Mouse (Mus musculus) embryonic facial prominence, embryonic 14.5 days (tissue): ENCODE measurements at regions not wholly inside any gene's neighbourhood (a gene's known extent, or its start where the extent isn't known, plus 50 kb on each side); places are given as distances from the start of the nearest gene placed in this dataset.
A peak's percentile ranks its signal among the peaks of the same experiment; 100 is the strongest.

Source experiments
- ATAC-seq: fragments of 200-750 bp; cut with Nextera tagmentation; 2 replicates; pipeline ENCODE4 v1.8.0; 2017; ENCODE audit warnings: low read depth, moderate number of reproducible peaks, moderate TSS enrichment
- DNase-seq: peaks from one replicate; pipeline ENCODE4 v3.0.0-alpha.2; 2015; ENCODE audit warnings: low spot score
- H3K27ac ChIP-seq: fragments of 300-500 bp; sonication (generic); replicated peaks from 2 replicates; pipeline ENCODE4 v1.5.1; 2014; ENCODE audit warnings: low read depth, mild to moderate bottlenecking, low read length, moderate library complexity
- H3K27me3 ChIP-seq: fragments of 300-500 bp; sonication (generic); replicated peaks from 2 replicates; pipeline ENCODE4 v1.6.1; 2014; ENCODE audit warnings: low read length; ENCODE audit not compliant: control insufficient read depth, insufficient read depth
- H3K36me3 ChIP-seq: fragments of 300-500 bp; sonication (generic); 2 replicates; pipeline ENCODE4 v1.6.1; 2014; ENCODE audit warnings: low read length, mixed read lengths; ENCODE audit not compliant: control insufficient read depth, insufficient read depth
- H3K4me1 ChIP-seq: fragments of 300-500 bp; sonication (generic); 2 replicates; pipeline ENCODE4 v1.6.1; 2014; ENCODE audit warnings: antibody characterized with exemption, low read length; ENCODE audit not compliant: control insufficient read depth, insufficient read depth
- H3K4me2 ChIP-seq: fragments of 300-500 bp; sonication (generic); 2 replicates; pipeline ENCODE4 v1.6.1; 2014; ENCODE audit warnings: low read depth, mild to moderate bottlenecking, low read length, moderate library complexity, mixed read lengths
- H3K4me3 ChIP-seq: fragments of 300-500 bp; sonication (generic); 2 replicates; pipeline ENCODE4 v1.5.1; 2014; ENCODE audit warnings: low read depth, mild to moderate bottlenecking, low read length
- H3K9ac ChIP-seq: fragments of 300-500 bp; sonication (generic); 2 replicates; pipeline ENCODE4 v1.6.1; 2014; ENCODE audit warnings: low read depth, mild to moderate bottlenecking, low read length, moderate library complexity, mixed read lengths
- H3K9me3 ChIP-seq: fragments of 300-500 bp; sonication (generic); 2 replicates; pipeline ENCODE4 v1.6.1; 2016; ENCODE audit warnings: low read length; ENCODE audit not compliant: control insufficient read depth
- WGBS: fragments of 180-500 bp; shearing (Covaris S2); extraction: QIAGEN DNeasy Blood & Tissue Kit; methylation state at CpG from one replicate; pipeline ENCODE4 v1.1.7; 2014; 5-methylcytosine and 5-hydroxymethylcytosine counted together

- DNase-seq, result no peak
- H3K9me3 ChIP-seq, result no peaks in the 10 kb centered on the region
- H3K27ac ChIP-seq, result no peak overlapping the region
- H3K27me3 ChIP-seq, result no peaks in the 10 kb centered on the region
- no peak overlapping the region for H3K9ac ChIP-seq
- H3K4me3 ChIP-seq, result no peak overlapping the region
- H3K4me2 ChIP-seq, result no peak overlapping the region
- no peaks in the 10 kb centered on the region for H3K4me1 ChIP-seq
- H3K36me3 ChIP-seq, result no peaks in the 10 kb centered on the region
- WGBS, result 82% methylated on average over 2 of the region's 2 CpGs
- ATAC-seq, result no peak
Measured at GRCm38 (mm10) chr9:23651300-23651699, 428.4 kb downstream of the Bmper start.

GRCm38 (mm10) chr9:23653086-23653485 lies 430.2 kb downstream of the Bmper start:
- Histone ChIP-seq H3K4me3 (no peak overlapping the region), H3K9me3 (no peaks in the 10 kb centered on the region), H3K27ac (no peak overlapping the region), H3K4me1 (no peaks in the 10 kb centered on the region), H3K36me3 (no peaks in the 10 kb centered on the region), H3K4me2 (no peak overlapping the region), H3K27me3 (no peaks in the 10 kb centered on the region), H3K9ac (no peak overlapping the region)
- 45% methylated on average over 2 of the region's 2 CpGs for WGBS
- no peak for DNase-seq
- peak; percentile 62; the same call in 1 of the 2 replicates for ATAC-seq

GRCm38 (mm10) chr9:23654777-23655176 lies 431.9 kb downstream of the Bmper start:
- Histone ChIP-seq H3K4me2 (no peak overlapping the region), H3K27me3 (no peaks in the 10 kb centered on the region), H3K4me1 (no peaks in the 10 kb centered on the region), H3K9ac (no peak overlapping the region), H3K4me3 (no peak overlapping the region), H3K9me3 (no peaks in the 10 kb centered on the region), H3K36me3 (no peaks in the 10 kb centered on the region), H3K27ac (no peak overlapping the region)
- ATAC-seq (no peak), DNase-seq (no peak)
- 57% methylated on average over 1 of the region's 1 CpGs for WGBS

GRCm38 (mm10) chr9:23665960-23666359 lies 431.8 kb upstream of the Npsr1 start:
- Histone ChIP-seq H3K36me3 (no peaks in the 10 kb centered on the region), H3K27me3 (no peaks in the 10 kb centered on the region), H3K4me1 (no peaks in the 10 kb centered on the region), H3K9ac (no peak overlapping the region), H3K9me3 (no peaks in the 10 kb centered on the region), H3K27ac (no peak overlapping the region), H3K4me2 (no peak overlapping the region), H3K4me3 (no peak overlapping the region)
- no peak for DNase-seq
- ATAC-seq, result no peak

- Histone ChIP-seq H3K27ac (no peak overlapping the region), H3K36me3 (no peaks in the 10 kb centered on the region), H3K4me3 (no peak overlapping the region), H3K4me2 (no peak overlapping the region), H3K9me3 (no peaks in the 10 kb centered on the region), H3K27me3 (no peaks in the 10 kb centered on the region), H3K4me1 (no peaks in the 10 kb centered on the region), H3K9ac (no peak overlapping the region)
- no peak for DNase-seq
- WGBS, result 84% methylated on average over 4 of the region's 4 CpGs
- ATAC-seq, result no peak
Measured at GRCm38 (mm10) chr9:23669230-23669629, 428.6 kb upstream of the Npsr1 start.

- ATAC-seq (no peak), DNase-seq (no peak)
- Histone ChIP-seq H3K27me3 (no peaks in the 10 kb centered on the region), H3K36me3 (no peaks in the 10 kb centered on the region), H3K4me3 (no peak overlapping the region), H3K4me1 (no peaks in the 10 kb centered on the region), H3K9me3 (no peaks in the 10 kb centered on the region), H3K9ac (no peak overlapping the region), H3K27ac (no peak overlapping the region), H3K4me2 (no peak overlapping the region)
- WGBS, result 46% methylated on average over 5 of the region's 5 CpGs
Measured at GRCm38 (mm10) chr9:23670642-23671041, 427.2 kb upstream of the Npsr1 start.

- H3K4me1 ChIP-seq, result no peaks in the 10 kb centered on the region
- ATAC-seq, result no peak
- 95% methylated on average over 4 of the region's 4 CpGs for WGBS
- H3K27me3 ChIP-seq, result no peaks in the 10 kb centered on the region
- H3K4me2 ChIP-seq, result no peak overlapping the region
- H3K4me3 ChIP-seq, result no peak overlapping the region
- no peak overlapping the region for H3K9ac ChIP-seq
- H3K27ac ChIP-seq, result no peak overlapping the region
- DNase-seq, result no peak
- H3K9me3 ChIP-seq, result no peaks in the 10 kb centered on the region
- H3K36me3 ChIP-seq, result no peaks in the 10 kb centered on the region
Measured at GRCm38 (mm10) chr9:23673347-23673860, 424.4 kb upstream of the Npsr1 start.

GRCm38 (mm10) chr9:23674833-23675232 lies 423.0 kb upstream of the Npsr1 start:
- DNase-seq (no peak), ATAC-seq (no peak)
- Histone ChIP-seq H3K4me2 (no peak overlapping the region), H3K4me3 (no peak overlapping the region), H3K36me3 (no peaks in the 10 kb centered on the region), H3K27me3 (no peaks in the 10 kb centered on the region), H3K27ac (no peak overlapping the region), H3K4me1 (no peaks in the 10 kb centered on the region), H3K9me3 (no peaks in the 10 kb centered on the region), H3K9ac (no peak overlapping the region)
- WGBS, result 39% methylated on average over 8 of the region's 8 CpGs

GRCm38 (mm10) chr9:23689456-23689855 lies 408.3 kb upstream of the Npsr1 start:
- H3K4me2 ChIP-seq, result no peak overlapping the region
- no peak overlapping the region for H3K4me3 ChIP-seq
- DNase-seq (no peak), ATAC-seq (no peak)
- H3K36me3 ChIP-seq, result no peaks in the 10 kb centered on the region
- no peak overlapping the region for H3K9ac ChIP-seq
- H3K4me1 ChIP-seq, result no peaks in the 10 kb centered on the region
- no peaks in the 10 kb centered on the region for H3K9me3 ChIP-seq
- no peak overlapping the region for H3K27ac ChIP-seq
- no peaks in the 10 kb centered on the region for H3K27me3 ChIP-seq
